Mouse (Mus musculus): ENCODE results near the gene Nup188.

Nup188 gene

DNA sequence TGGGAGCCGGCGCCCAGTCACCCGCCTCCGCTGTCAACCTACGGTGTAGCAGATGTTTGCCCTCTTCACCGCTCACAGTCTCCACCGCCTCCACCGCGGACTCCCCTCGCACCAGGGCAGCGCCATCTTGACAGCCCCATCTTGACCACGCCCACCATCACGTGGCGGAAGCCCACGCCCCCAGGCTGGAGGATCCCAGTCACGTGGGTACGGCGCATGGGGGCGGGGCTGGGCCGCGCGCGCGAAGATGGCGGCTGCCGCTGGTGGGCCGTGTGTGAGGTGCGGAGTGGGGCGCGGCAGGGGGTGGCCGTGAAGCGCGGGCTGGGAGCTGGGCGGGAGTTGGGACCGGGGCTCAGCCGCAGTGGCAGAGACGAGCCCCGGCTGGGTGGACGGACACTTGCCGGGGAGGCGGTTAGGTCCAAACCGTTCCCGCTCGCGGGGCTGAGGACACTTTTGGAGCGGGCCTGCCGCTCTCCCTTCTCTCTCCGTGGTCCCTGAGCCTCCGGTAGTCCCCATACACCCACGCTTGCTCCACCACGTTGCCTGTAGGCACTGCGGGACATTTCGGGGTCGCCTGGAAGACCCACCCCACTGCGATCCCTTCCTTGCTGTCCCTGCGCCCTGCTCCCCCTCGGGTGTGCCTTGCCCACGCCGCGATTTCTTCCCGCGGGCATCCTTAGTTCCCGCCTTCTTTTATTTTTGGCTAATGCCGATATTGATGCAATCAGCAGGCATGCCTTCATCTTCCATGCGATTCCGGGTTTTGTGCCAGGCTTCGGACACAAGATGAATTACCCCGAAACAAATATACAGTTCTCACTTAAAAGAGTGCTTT, at the start of gene Nup188, which contains the start of gene Dolk:
Gene Nup188, plus strand, starts transcription at position 206 of the 835 bp plus-strand sequence.
Gene Dolk, minus strand, starts transcription at position 143 of the 835 bp plus-strand sequence.
- peak; percentile 98 for DNase-seq (ENCODE audit: low spot score)

DNA sequence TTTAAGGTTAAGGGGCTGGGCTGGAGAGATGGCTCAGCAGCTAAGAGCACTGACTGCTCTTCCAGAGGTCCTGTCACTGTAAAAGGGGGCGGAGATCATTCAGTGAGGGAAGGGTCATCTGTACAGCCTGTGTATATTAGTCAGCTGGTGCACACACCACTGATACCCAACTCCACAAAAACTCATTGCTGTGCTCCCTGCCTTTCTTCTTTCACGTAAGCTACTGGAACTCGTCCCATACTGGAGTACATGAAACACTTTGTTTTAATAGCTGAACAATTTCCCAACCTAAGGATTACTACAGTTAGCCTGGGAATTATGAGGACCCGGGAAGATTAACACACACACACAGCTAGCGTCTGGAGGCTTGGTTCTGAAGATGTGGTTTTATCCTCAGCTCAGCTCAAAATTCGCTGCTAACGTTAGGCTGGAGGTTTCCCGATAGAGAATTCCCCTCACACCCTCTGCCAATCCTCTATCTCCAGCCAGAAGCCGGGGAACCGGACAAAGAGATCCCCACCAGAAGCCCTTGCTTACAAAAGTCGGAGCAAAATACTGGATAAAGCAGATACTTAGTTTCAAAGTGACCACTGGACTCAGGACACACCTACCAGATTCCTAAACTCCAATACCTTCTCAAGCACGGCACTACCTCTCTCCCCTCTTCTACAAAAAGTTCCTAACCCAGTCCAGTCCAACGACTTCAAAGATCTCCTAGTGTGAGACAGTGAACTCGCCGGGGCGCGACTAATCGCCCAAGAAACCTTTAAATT, 49.6 kb upstream of the Nup188 start:
- peak; percentile 33 for DNase-seq (ENCODE audit: low spot score)

GRCm38 (mm10) chr2:30237199-30237880, 48.9 kb upstream of the Nup188 start, which contains the start of gene Lrrc8a:
TSS of gene Lrrc8a (plus strand) at chr2:30237715.
- peak; percentile 97 for DNase-seq (ENCODE audit: low spot score)

DNA sequence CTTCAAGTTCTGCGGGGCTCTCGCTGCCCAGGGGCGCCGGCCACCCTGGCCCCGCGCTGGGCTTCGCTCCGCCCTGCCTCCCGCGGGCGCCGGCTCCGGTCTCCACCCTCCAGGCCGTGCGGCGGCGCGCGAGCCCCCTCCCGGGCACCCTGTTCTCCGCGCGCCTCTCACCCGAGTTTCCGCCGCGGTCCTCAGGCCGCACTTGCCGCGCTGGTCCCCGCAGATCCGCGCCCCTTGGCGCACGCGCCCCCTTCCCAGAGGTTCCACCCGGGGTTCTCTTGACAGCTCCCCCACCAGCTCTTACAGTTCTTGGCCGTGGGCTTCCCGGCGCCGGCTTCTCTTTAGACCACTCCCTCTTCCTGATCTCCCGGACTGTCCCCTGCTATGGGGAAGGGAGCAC, 48.3 kb upstream of the Nup188 start:
- DNase-seq (ENCODE audit: low spot score): no peak

DNA sequence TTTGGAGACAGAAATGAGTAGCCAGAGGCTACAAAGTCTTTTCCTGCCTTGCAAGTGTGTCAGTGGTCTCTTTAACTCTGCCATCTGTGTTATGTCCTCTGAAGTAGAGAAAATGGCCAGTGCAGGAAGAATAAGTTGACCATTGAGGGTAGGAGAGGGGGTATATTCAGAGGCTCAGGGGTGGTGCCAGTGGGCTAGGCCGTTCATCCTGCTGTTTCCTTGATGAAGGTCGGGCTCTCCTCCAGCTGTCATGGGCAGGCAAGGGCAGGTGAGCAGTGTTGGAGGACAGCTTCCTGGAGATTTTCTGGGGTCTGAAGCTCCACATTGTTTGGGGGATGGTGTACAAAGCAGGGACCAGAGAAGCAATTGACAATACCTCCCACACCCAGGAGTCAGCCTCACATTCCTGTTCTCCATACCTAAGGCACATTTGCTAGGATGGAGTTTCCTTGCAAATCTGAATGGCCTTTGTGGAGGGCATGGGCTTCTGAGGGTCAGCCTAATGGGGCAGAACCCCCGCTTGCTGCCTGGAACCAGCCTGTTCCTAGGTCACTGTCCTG, 47.2 kb upstream of the Nup188 start:
- no peak for DNase-seq (ENCODE audit: low spot score)

GRCm38 (mm10) chr2:30239777-30240176, 46.4 kb upstream of the Nup188 start:
- DNase-seq (ENCODE audit: low spot score): no peak

GRCm38 (mm10) chr2:30240267-30240666, 45.9 kb upstream of the Nup188 start, which contains the start of gene Gm28035:
TSS of gene Gm28035 (plus strand) at chr2:30240567.
- DNase-seq (ENCODE audit: low spot score): no peak

DNA sequence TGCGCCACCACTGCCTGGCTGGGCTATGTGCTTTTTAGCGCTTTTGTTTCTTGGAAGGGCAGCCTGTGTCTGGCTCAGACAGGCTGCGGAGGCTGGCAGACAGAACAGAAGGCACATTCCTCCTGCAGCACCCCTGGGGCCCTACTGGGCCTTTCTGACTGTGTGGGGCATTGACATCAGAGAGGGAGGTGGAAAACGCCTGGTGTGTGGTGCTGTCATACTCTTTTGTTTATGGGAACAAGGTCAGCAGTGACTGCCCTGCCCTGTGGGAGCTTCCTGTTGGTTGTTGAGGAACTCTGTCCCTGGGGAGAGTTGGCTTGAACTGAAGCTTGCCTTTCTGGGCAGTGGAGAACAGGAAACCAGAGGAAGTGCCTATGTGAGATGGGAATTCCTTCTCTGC, 43.7 kb upstream of the Nup188 start:
- no peak for DNase-seq (ENCODE audit: low spot score)

DNA sequence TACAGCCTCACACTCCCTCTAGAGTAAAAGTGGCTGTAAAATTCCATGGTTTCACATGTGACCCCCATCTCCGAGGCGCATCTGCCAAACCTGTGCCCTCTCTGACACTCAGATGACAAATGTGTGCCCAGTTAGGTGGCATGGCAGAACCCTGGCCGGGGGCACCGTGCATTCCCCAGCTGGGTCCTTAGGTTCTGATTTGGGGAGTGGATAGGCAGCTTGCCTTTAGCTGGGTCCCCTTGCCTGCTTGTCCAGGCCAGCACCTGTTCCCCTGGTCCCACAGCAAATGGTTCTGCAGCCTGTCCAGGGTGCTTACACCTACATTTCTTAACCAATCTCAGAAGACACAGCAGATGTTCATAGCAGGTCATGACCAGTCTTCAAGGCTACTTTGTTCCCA, 42.8 kb upstream of the Nup188 start:
- no peak for DNase-seq (ENCODE audit: low spot score)

GRCm38 (mm10) chr2:30244595-30245178, 41.5 kb upstream of the Nup188 start:
- no peak for DNase-seq (ENCODE audit: low spot score)

DNA sequence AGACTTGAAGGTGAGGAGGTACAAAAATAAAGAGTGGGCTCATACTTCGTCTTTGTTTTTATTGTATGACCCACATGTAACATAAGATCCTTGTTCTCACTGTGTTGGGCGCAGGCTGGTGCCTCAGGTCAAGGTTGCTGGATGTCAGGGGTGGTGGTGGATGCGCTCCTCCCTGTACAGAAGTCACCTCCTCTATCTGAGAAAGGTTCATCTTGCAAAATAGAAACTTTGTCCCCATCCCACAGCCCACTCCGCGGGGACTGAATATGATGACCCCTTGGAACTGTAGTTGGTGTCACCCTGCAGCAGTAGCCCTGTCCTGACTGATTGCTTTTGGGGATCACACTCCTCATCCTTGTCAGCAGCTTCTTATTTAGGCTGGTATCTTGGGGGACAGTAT, 39.2 kb upstream of the Nup188 start:
- DNase-seq (ENCODE audit: low spot score): no peak

- no peak for DNase-seq (ENCODE audit: low spot score)
These were observed 38.5 kb upstream of the Nup188 start for GRCm38 (mm10) chr2:30247681-30248080.

DNA sequence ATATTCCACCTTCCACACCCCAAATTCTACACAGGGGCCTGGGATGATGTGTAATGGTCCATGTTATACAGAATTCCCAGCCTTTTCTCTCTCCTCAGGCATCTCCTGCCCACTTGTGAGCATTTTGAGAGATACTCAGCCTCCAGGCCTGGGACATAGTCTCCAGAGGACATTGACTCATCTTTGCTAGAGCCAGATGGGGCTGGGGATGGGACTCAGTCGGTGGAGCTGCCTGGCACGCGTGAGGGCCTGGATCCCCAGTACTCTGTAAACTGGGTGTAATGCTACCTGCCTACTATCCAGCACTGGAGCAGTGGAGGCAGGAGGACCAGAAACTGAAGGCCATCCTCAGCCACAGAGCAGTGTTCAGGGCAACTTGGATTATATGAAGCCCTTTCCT, 37.0 kb upstream of the Nup188 start:
- no peak for DNase-seq (ENCODE audit: low spot score)

GRCm38 (mm10) chr2:30250166-30251128, 35.8 kb upstream of the Nup188 start:
- DNase-seq (ENCODE audit: low spot score): no peak

- no peak for DNase-seq (ENCODE audit: low spot score)
These were observed 34.6 kb upstream of the Nup188 start for GRCm38 (mm10) chr2:30251417-30252104.

GRCm38 (mm10) chr2:30252521-30252920, 33.7 kb upstream of the Nup188 start:
- no peak for DNase-seq (ENCODE audit: low spot score)

- DNase-seq (ENCODE audit: low spot score): no peak
These were observed 32.4 kb upstream of the Nup188 start for GRCm38 (mm10) chr2:30253809-30254208.

DNA sequence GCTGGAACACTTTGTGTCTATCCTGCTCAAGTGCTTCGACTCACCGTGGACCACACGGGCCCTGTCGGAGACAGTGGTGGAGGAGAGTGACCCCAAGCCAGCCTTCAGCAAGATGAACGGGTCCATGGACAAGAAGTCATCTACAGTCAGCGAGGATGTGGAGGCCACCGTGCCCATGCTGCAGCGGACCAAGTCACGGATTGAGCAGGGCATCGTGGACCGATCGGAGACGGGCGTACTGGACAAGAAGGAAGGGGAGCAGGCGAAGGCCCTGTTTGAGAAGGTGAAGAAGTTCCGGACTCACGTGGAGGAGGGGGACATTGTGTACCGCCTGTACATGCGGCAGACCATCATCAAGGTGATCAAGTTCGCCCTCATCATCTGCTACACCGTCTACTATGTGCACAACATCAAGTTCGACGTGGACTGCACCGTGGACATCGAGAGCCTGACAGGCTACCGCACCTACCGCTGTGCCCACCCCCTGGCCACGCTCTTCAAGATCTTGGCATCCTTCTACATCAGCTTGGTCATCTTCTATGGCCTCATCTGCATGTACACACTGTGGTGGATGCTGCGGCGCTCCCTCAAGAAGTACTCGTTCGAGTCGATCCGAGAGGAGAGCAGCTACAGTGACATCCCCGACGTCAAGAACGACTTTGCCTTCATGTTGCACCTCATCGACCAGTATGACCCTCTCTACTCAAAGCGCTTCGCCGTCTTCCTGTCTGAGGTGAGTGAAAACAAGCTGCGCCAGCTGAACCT, 30.4 kb upstream of the Nup188 start:
- no peak for DNase-seq (ENCODE audit: low spot score)
